Mouse (Mus musculus) CH12.LX (cell line): ENCODE measurements at regions not wholly inside any gene's neighbourhood (a gene's known extent, or its start where the extent isn't known, plus 50 kb on each side); places are given as distances from the start of the nearest gene placed in this dataset.

Experiments
- CHD2 ChIP-seq: IDR thresholded peaks from 2 replicates; pipeline ENCODE4 v1.6.1; 2011; ENCODE audit warnings: low read length, improper control_type of control experiment
- CTCF ChIP-seq, 2 experiments: IDR thresholded peaks in 1 of 2; conservative IDR thresholded peaks in 1 of 2; 2 replicates each; pipeline ENCODE4 v1.5.1; 2011 to 2012; ENCODE audit warnings: low read depth in 2 of 2, low read length in 2 of 2, improper control_type of control experiment in 1 of 2, inconsistent platforms in 1 of 2, mild to moderate bottlenecking in 1 of 2, moderate library complexity in 1 of 2
- JUND ChIP-seq: conservative IDR thresholded peaks from 2 replicates; pipeline ENCODE4 v1.6.1; 2011; ENCODE audit warnings: low read depth, low read length, improper control_type of control experiment
- ZNF384 ChIP-seq: IDR thresholded peaks from 2 replicates; pipeline ENCODE4 v1.6.1; 2012; ENCODE audit warnings: low read depth, low read length, improper control_type of control experiment, inconsistent platforms

DNA sequence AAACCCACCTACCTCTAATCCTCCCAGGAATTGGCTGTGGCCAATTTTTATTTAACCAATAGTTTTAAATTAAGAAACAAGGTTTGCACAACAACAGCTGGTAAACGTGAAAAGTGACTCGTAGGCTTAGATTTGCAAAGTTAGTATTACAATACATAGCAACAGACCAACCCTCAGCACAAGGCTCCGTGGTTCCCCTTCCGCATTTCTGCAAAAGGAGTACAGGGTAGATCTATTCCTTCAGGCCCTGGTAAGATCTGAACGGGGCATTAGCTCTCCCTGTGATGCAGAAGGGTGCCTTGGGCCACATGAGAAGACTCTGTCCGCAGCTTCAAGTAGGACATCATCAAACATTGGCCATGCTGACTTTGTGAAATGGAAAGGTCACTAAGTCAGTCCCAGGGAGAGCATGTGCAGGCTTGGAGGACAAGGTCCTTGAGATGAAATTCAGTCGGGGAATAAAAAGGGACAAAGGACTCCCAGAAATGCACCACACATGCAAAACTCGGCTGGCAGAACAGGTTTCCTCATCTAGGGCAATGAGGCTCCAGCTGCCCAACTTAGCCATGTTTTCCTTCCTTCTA is 75.0 kb upstream of the Armc2 start:
- TF ChIP-seq ZNF384 (no peak), JUND (no peak), CHD2 (no peak), CTCF (conservative IDR thresholded peaks at IDR 0.05 in 1 of 2, IDR thresholded peaks at IDR 0.05 in 1 of 2; ENCODE audit: low read depth in 2 of 2, low read length in 2 of 2) (no peak)
